Mouse (Mus musculus) CD8-positive naive resting alpha-beta T cell, adult 2 months (primary cell): ENCODE measurements around the gene Wscd2.

Experiments used
- DNase-seq, 2 experiments: peaks; one replicate each; pipeline ENCODE4 v3.0.0; 2022; ENCODE audit warnings: low read depth in 2 of 2, low spot score in 2 of 2

The Wscd2 gene

GRCm38 (mm10) chr5:113538826-113539225 is 48.7 kb downstream of the Wscd2 start:
- peak; percentile 35 to 38 for DNase-seq

- DNase-seq = peak in 1 of 2 experiments; percentile 27
These were observed 49.3 kb downstream of the Wscd2 start for GRCm38 (mm10) chr5:113539438-113539837.

GRCm38 (mm10) chr5:113539858-113540257 is 49.7 kb downstream of the Wscd2 start:
- DNase-seq = no peak

- DNase-seq = no peak
These were observed 51.1 kb downstream of the Wscd2 start for GRCm38 (mm10) chr5:113541196-113541595.

- DNase-seq = no peak
These were observed 52.8 kb downstream of the Wscd2 start for GRCm38 (mm10) chr5:113542885-113543476.

- peak; percentile 35 to 42 for DNase-seq
These were observed 58.0 kb downstream of the Wscd2 start for GRCm38 (mm10) chr5:113547949-113548700.

GRCm38 (mm10) chr5:113550249-113550648 is 60.1 kb downstream of the Wscd2 start:
- no peak for DNase-seq

- no peak for DNase-seq
These were observed 60.6 kb downstream of the Wscd2 start for GRCm38 (mm10) chr5:113550759-113551158.

GRCm38 (mm10) chr5:113553402-113553897 is 63.3 kb downstream of the Wscd2 start:
- no peak for DNase-seq

GRCm38 (mm10) chr5:113554095-113554494 is 64.0 kb downstream of the Wscd2 start:
- DNase-seq = no peak

- no peak for DNase-seq
These were observed 64.4 kb downstream of the Wscd2 start for GRCm38 (mm10) chr5:113554571-113554970.

GRCm38 (mm10) chr5:113555684-113556083 is 65.6 kb downstream of the Wscd2 start:
- DNase-seq = no peak

- no peak for DNase-seq
These were observed 67.9 kb downstream of the Wscd2 start for GRCm38 (mm10) chr5:113558065-113558464.

- DNase-seq = no peak
These were observed 69.5 kb downstream of the Wscd2 start for GRCm38 (mm10) chr5:113559627-113560026.

GRCm38 (mm10) chr5:113564463-113564862 is 74.3 kb downstream of the Wscd2 start:
- no peak for DNase-seq

GRCm38 (mm10) chr5:113565101-113565854 is 75.1 kb downstream of the Wscd2 start:
- DNase-seq = no peak

GRCm38 (mm10) chr5:113565858-113566257 is 75.7 kb downstream of the Wscd2 start:
- no peak for DNase-seq

GRCm38 (mm10) chr5:113570056-113570717 is 80.1 kb downstream of the Wscd2 start:
- no peak for DNase-seq

GRCm38 (mm10) chr5:113577555-113577954 is 87.4 kb downstream of the Wscd2 start:
- DNase-seq = no peak

- DNase-seq = no peak
These were observed 88.3 kb downstream of the Wscd2 start for GRCm38 (mm10) chr5:113578428-113578827.

- no peak for DNase-seq
These were observed 89.0 kb downstream of the Wscd2 start for GRCm38 (mm10) chr5:113579128-113579527.
